Mouse (Mus musculus) lung, adult 2 months (tissue): Measurements from ENCODE around the gene Icmt. TPM values are rescaled to one million over a fixed set of nuclear protein-coding genes. Genes with fewer than 3 reads are reported as not detected.

Experiments
- DNase-seq: peaks from one replicate; pipeline ENCODE4 v3.0.0; 2022
- H3K4me1 ChIP-seq: fragments of 200-500 bp; 2 replicates; pipeline ENCODE4 v1.6.1; 2011; ENCODE audit warnings: low read length; ENCODE audit not compliant: control insufficient read depth, insufficient read depth
- H3K4me3 ChIP-seq: fragments of 200-500 bp; replicated peaks from 2 replicates; pipeline ENCODE3; 2011; ENCODE audit warnings: low read depth, mild to moderate bottlenecking, control low read depth, low read length; ENCODE audit errors: extremely low read depth
- CTCF ChIP-seq: fragments of 200-500 bp; IDR thresholded peaks from 2 replicates; pipeline ENCODE4 v1.5.1; 2011; ENCODE audit warnings: mild to moderate bottlenecking, low read length, control low read depth; ENCODE audit not compliant: insufficient read depth
- POLR2A ChIP-seq: fragments of 200-500 bp; IDR thresholded peaks from 2 replicates; pipeline ENCODE4 v1.6.1; 2011; ENCODE audit warnings: low read depth, mild to moderate bottlenecking, control low read depth, low read length, borderline replicate concordance; ENCODE audit errors: extremely low read depth
- WGBS: fragments of 180-500 bp; shearing (Covaris S2); methylation state at CpG from one replicate; pipeline ENCODE4 v1.1.7; 2018; 5-methylcytosine and 5-hydroxymethylcytosine counted together
- polyA plus RNA-seq: library from polyadenylated mRNA; depleted of rRNA; stranded (reverse); fragments of >200 nt; gene quantifications from 2 replicates; pipeline ENCODE4 v1.2.3, GENCODE M21; 2012

The Icmt gene
- polyA plus RNA-seq, 1 experiment: 36.4 TPM

DNA sequence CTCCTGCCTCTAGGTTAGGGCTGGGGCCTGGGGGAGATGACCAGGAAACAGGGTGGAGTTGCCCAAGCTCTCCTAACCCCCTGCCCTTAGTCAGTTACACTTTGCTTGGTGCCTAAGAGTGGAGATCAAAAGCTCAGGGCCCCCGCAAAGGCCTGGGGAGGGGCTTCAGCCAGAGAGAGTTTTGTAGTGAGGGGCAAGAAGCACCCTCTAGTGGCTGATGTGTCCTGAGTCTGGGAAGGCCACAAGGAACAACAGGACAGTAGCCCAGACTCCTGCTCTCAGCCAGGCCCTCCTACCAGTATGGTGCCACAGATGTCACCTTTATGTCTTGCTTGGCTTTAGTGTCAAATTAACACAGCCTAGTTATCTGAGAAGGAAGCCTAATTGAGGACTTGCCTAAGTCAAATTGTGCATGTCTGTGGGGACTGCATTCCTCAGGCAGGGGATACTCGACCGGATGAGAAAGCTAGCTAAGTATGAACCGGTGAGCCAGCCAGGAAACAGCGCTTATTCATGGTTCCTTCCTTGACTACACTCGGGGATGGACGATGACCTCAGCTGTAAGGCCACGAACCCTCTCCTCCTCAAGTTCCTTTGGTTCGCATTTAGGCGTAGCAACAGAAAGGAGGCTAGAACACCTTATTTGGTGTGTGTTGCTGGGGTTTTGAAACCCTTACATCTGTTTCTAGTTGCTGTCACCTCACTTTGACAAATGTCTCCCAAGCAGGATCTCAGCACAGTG lies 2.7 kb upstream of the Icmt start:
- DNase-seq: no peak
- H3K4me3 ChIP-seq: no peak overlapping the region
- 0 out of 2 replicates have a peak, but pooled peaks have one; percentile 2 for TF ChIP-seq CTCF
- TF ChIP-seq POLR2A: no peak
- WGBS: 33% methylated on average over 10 of the region's 10 CpGs
- peaks cover 7% of the 10 kb centered on the region; the same call in 1 of the 2 replicates for H3K4me1 ChIP-seq

DNA sequence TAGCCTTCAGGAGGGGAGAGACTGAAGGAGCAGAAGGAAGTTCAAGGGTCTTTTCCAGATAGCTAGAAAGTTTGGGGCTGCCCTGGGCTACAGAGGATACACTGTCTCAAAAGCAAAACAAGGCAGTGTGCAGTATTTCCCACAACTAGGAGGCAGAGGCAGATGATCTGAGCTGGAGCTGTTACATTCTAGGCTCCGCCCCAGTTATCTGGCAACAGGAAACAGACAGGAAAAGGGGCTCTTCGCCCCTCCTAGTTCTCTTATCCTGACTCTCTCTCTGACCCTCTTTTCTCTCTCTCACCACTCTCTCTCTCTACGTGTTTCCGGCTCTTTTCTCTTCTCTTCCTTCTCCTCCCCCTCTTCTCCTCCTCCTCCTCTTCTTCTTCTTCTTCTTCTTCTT lies 1.1 kb upstream of the Icmt start:
- TF ChIP-seq POLR2A (no peak), CTCF (no peak)
- 17% methylated on average over 4 of the region's 4 CpGs for WGBS
- H3K4me1 ChIP-seq: peaks cover 7% of the 10 kb centered on the region; the same call in 1 of the 2 replicates
- DNase-seq: no peak
- H3K4me3 ChIP-seq: no peak overlapping the region

DNA sequence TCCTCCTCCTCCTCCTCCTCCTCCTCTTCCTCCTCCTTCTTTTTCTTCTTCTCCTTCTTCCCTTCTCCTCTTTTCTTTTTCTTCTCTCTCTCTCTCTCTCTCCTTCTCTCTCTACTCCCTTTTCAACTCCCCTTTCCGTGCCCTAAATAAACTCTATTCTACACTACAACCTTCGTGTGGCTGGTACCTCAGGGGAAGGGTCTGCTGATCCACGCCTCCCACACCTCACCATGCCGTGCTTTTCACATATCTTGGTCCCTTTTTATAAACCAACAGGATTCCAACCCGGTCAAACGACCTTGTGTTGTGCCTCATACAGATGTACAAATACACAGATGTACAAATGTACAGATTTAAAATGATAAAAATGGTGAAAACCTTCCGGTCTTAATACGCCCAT lies 656 bp upstream of the Icmt start:
- WGBS: 4% methylated on average over 8 of the region's 8 CpGs
- Histone ChIP-seq H3K4me1 (peaks cover 7% of the 10 kb centered on the region; the same call in 1 of the 2 replicates), H3K4me3 (peak overlapping the region; percentile 67)
- no peak for DNase-seq
- no peak for TF ChIP-seq CTCF
- no peak for TF ChIP-seq POLR2A

DNA sequence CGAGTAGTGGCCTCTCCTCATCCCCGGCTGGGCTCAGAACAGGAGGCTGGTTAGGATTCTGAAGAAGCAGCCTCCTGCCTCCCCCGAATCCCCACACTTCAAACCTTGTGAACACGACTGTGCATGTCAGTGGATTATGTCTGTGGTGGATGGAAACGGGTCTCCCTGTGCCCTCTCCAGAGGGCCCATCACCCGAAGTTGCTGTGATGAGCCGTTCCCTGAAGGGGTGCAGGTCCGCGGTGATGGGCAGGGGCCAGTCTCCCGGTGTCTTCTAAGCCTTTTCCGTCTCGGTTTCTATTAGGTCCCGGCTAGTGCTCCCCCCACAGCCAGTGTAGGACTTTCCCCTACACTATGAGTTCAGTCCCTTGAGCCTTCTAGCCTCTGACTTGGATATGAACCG lies 1.8 kb downstream of the Icmt start:
- H3K4me3 ChIP-seq: no peak overlapping the region
- DNase-seq: no peak
- 86% methylated on average over 14 of the region's 14 CpGs for WGBS
- no peak for TF ChIP-seq POLR2A
- no peak for TF ChIP-seq CTCF
- H3K4me1 ChIP-seq: peaks cover 7% of the 10 kb centered on the region; the same call in 1 of the 2 replicates

DNA sequence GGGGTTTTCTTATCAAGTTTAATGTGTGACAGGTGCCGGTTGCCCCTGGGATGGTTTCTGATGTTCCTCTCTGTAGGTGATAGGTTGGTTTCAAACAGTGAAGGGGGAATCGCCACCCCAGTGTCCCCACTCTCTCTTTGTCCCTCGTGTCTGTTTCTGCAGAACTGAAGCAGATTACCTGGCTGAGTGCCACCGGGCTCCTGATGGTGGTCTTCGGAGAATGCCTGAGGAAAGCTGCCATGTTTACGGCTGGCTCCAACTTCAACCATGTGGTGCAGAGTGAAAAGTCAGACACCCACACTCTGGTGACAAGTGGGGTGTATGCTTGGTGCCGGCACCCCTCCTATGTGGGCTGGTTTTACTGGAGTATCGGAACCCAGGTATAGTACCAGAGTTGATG lies 3.3 kb downstream of the Icmt start:
- no peak overlapping the region for H3K4me3 ChIP-seq

DNA sequence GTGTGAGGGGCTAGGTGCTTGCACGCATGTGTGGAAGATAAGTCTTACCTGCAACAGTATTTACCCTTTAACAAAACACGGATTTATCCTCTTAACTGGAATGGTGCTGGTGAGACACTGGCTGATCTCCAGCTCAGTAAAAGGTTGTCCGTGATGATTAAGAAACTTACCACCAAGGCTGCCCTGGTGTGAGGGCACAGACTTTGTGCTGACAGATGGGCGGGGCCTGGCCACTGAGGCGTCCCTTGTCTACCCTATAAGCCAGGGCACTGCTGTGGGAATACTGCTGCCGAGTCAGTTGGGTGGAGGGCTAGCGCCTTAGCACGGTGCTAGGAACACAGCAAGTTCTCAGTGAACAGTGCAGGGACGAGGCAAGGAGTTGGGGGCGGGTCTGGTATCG lies 5.0 kb downstream of the Icmt start:
- TF ChIP-seq POLR2A (no peak), CTCF (no peak)
- WGBS: 76% methylated on average over 11 of the region's 11 CpGs
- DNase-seq: no peak
- Histone ChIP-seq H3K4me1 (peaks cover 5% of the 10 kb centered on the region; the same call in 1 of the 2 replicates), H3K4me3 (no peak overlapping the region)

More for the DNA sequence above, 3.3 kb downstream of the Icmt start:
- no peak for DNase-seq
- 91% methylated on average over 8 of the region's 8 CpGs for WGBS
- peaks cover 7% of the 10 kb centered on the region; the same call in 1 of the 2 replicates for H3K4me1 ChIP-seq
- TF ChIP-seq CTCF: no peak
- no peak for TF ChIP-seq POLR2A

DNA sequence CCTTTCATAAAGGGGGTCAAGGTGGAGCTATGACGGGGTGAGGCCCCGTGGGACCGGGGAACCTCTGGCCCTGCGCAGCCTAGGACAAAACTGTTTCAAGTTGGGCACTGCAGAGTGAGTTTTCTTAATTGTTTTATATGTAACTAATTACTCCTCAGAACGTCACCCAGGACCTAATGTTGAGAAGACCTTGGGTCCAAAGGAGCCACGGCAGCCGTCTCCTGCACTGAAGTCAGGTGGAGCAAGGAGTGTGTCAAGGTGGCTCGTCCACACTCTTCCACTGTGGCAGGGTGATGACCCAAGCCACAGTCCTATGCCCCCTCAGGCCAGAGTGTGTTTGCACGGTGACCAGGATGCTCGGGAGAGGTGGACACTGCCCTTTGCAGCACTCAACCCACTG lies 6.1 kb downstream of the Icmt start:
- Histone ChIP-seq H3K4me1 (no peaks in the 10 kb centered on the region; the same call in 1 of the 2 replicates), H3K4me3 (no peak overlapping the region)
- no peak for DNase-seq
- WGBS: 93% methylated on average over 10 of the region's 10 CpGs
- no peak for TF ChIP-seq POLR2A
- no peak for TF ChIP-seq CTCF

DNA sequence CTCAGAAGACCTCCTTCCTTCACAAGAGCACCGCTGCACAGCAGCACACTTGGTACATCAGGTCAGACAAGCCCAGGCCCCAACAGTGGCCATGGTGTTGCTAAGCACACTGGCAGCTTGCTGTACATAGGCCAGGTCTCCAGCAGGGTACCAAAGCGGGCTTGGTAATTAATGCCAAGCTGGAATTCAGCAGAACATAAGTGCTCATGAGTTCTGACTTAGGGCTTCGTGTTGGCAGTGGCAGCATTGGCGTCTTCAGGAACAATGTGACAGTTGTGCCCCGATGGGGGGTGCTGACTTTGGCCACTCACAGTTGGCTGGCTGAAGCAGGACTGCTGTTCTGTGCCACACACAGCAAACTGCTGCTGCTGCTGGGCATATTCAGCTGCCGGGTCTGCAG lies 7.7 kb downstream of the Icmt start:
- WGBS: 93% methylated on average over 6 of the region's 6 CpGs
- DNase-seq: no peak
- Histone ChIP-seq H3K4me1 (no peaks in the 10 kb centered on the region), H3K4me3 (no peak overlapping the region)
- TF ChIP-seq CTCF (no peak), POLR2A (no peak)

DNA sequence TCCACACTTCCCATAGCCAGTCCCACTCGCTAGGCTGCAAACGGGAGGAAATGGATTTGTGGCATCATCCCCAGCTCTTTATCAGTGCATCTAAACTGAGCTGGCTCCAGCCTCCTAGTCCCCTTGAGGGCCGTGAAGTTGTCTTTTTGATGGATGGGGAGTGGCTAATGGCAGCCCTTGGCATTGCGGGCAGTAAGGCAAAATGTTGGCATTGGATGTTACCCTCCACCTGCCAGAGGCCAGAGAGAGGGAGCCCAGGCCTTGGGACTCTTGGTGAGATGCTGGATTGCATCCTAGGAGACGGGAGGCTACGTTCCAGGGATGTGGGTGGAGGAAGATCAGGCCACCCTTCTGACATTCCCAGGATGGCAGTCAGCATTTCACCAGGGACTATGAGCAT lies 9.0 kb downstream of the Icmt start:
- no peak for DNase-seq
- Histone ChIP-seq H3K4me3 (no peak overlapping the region), H3K4me1 (no peaks in the 10 kb centered on the region)
- WGBS: 66% methylated on average over 6 of the region's 6 CpGs
- TF ChIP-seq CTCF (no peak), POLR2A (no peak)

DNA sequence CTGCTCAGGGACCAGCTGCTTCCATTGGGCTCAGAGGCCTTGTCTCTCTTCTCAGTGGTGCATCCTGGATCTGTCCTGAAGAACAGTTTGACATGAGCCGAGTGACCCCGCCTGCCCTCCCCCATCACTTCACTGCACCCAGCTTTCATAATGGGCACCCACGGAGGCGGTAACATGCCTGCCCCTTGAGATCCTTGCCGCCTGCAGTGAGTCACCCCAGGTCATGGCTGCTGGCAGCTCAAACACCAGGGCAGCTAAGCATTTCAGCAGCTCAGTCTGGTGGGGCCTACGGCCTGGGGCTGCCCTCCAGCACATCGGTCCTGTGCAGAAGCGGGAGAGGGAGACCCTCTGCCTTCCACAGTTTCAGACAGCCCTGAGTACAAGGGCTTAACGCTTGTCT lies 10.5 kb downstream of the Icmt start:
- H3K4me3 ChIP-seq: no peak overlapping the region
- 78% methylated on average over 9 of the region's 9 CpGs for WGBS
- no peak for DNase-seq
- TF ChIP-seq CTCF: no peak
- no peak for TF ChIP-seq POLR2A
- H3K4me1 ChIP-seq: no peaks in the 10 kb centered on the region
